Mouse (Mus musculus) cerebellum, adult 2 months (tissue): ENCODE measurements around the gene Adamtsl4. TPM values are rescaled to one million over a fixed set of nuclear protein-coding genes. Genes with fewer than 3 reads are reported as not detected.

Experiments used
- DNase-seq, 2 experiments: peaks; one replicate each; pipeline ENCODE4 v3.0.0; 2021
- H3K27ac ChIP-seq: fragments of 200-500 bp; 2 replicates; pipeline ENCODE4 v1.5.1; 2012; ENCODE audit warnings: low read length, control low read depth, inconsistent platforms; ENCODE audit not compliant: insufficient read depth
- H3K27me3 ChIP-seq: fragments of 200-500 bp; 2 replicates; pipeline ENCODE4 v1.6.1; 2012; ENCODE audit warnings: inconsistent platforms, mild to moderate bottlenecking, low read length, moderate library complexity; ENCODE audit not compliant: control insufficient read depth, insufficient read depth
- H3K4me1 ChIP-seq: fragments of 200-500 bp; 2 replicates; pipeline ENCODE4 v1.6.1; 2011; ENCODE audit warnings: low read length; ENCODE audit not compliant: control insufficient read depth, insufficient read depth
- H3K4me3 ChIP-seq: fragments of 200-500 bp; replicated peaks from 2 replicates; pipeline ENCODE3; 2011; ENCODE audit warnings: mild to moderate bottlenecking, low read depth, low read length, control low read depth; ENCODE audit not compliant: insufficient read depth
- CTCF ChIP-seq: fragments of 200-500 bp; IDR thresholded peaks from 2 replicates; pipeline ENCODE4 v1.5.1; 2011; ENCODE audit warnings: low read depth, mild to moderate bottlenecking, control low read depth, low read length, moderate library complexity, borderline replicate concordance; ENCODE audit not compliant: insufficient read depth
- POLR2A ChIP-seq: fragments of 200-500 bp; IDR thresholded peaks from 2 replicates; pipeline ENCODE4 v1.6.1; 2011; ENCODE audit warnings: low read length, control low read depth, borderline replicate concordance; ENCODE audit not compliant: insufficient read depth
- WGBS: fragments of 180-500 bp; shearing (Covaris S2); methylation state at CpG from one replicate; pipeline ENCODE4 v1.1.7; 2018; 5-methylcytosine and 5-hydroxymethylcytosine counted together
- polyA plus RNA-seq: library from polyadenylated mRNA; depleted of rRNA; stranded (reverse); fragments of >200 nt; gene quantifications from 2 replicates; pipeline ENCODE4 v1.2.3, GENCODE M21; 2012

The Adamtsl4 gene
- polyA plus RNA-seq, 1 experiment, result 15.9 TPM

GRCm38 (mm10) chr3:95707497-95707896 is 19.8 kb upstream of the Adamtsl4 start:
- no peak for DNase-seq
- H3K27me3 ChIP-seq, result no peaks in the 10 kb centered on the region
- no peak for TF ChIP-seq POLR2A
- TF ChIP-seq CTCF, result no peak
- H3K4me1 ChIP-seq, result no peaks in the 10 kb centered on the region
- no peak overlapping the region for H3K27ac ChIP-seq
- H3K4me3 ChIP-seq, result no peak overlapping the region
- 92% methylated on average over 7 of the region's 7 CpGs for WGBS

GRCm38 (mm10) chr3:95706273-95706672 is 18.6 kb upstream of the Adamtsl4 start:
- no peak for DNase-seq
- Histone ChIP-seq H3K4me3 (no peak overlapping the region), H3K27me3 (no peaks in the 10 kb centered on the region), H3K27ac (no peak overlapping the region), H3K4me1 (no peaks in the 10 kb centered on the region)
- WGBS, result 80% methylated on average over 4 of the region's 4 CpGs
- TF ChIP-seq CTCF, result no peak
- no peak for TF ChIP-seq POLR2A

GRCm38 (mm10) chr3:95704612-95705011 is 16.9 kb upstream of the Adamtsl4 start:
- no peaks in the 10 kb centered on the region for H3K27me3 ChIP-seq
- TF ChIP-seq POLR2A (no peak), CTCF (no peak)
- peaks cover 9% of the 10 kb centered on the region for H3K4me1 ChIP-seq
- WGBS, result 91% methylated on average over 4 of the region's 4 CpGs
- H3K4me3 ChIP-seq, result no peak overlapping the region
- no peak for DNase-seq
- H3K27ac ChIP-seq, result no peak overlapping the region

- H3K4me1 ChIP-seq, result peaks cover 9% of the 10 kb centered on the region
- no peak overlapping the region for H3K4me3 ChIP-seq
- 93% methylated on average over 3 of the region's 3 CpGs for WGBS
- TF ChIP-seq POLR2A (no peak), CTCF (no peak)
- no peak overlapping the region for H3K27ac ChIP-seq
- H3K27me3 ChIP-seq, result no peaks in the 10 kb centered on the region
- no peak for DNase-seq
These were observed 15.6 kb upstream of the Adamtsl4 start for GRCm38 (mm10) chr3:95703276-95703675.

- Histone ChIP-seq H3K4me3 (peak overlapping the region; percentile 24), H3K27ac (no peak overlapping the region), H3K27me3 (no peaks in the 10 kb centered on the region), H3K4me1 (peaks cover 9% of the 10 kb centered on the region)
- DNase-seq, result peak; percentile 55 to 66
- 18% methylated on average over 24 of the region's 24 CpGs for WGBS
- no peak for TF ChIP-seq POLR2A
- TF ChIP-seq CTCF, result no peak; the same call in 1 of the 2 replicates
These were observed 14.3 kb upstream of the Adamtsl4 start for GRCm38 (mm10) chr3:95701877-95702540.

- no peak overlapping the region for H3K27ac ChIP-seq
These were observed 13.4 kb upstream of the Adamtsl4 start for GRCm38 (mm10) chr3:95701085-95701484.

GRCm38 (mm10) chr3:95700233-95700681 is 12.5 kb upstream of the Adamtsl4 start:
- no peak for TF ChIP-seq POLR2A
- TF ChIP-seq CTCF, result no peak
- Histone ChIP-seq H3K4me3 (no peak overlapping the region), H3K27ac (no peak overlapping the region; the same call in 1 of the 2 replicates), H3K27me3 (no peaks in the 10 kb centered on the region), H3K4me1 (peaks cover 9% of the 10 kb centered on the region)
- WGBS, result 12% methylated on average over 6 of the region's 6 CpGs
- peak; percentile 74 to 81 for DNase-seq

More at GRCm38 (mm10) chr3:95701085-95701484, 13.4 kb upstream of the Adamtsl4 start:
- Histone ChIP-seq H3K4me1 (peaks cover 9% of the 10 kb centered on the region), H3K4me3 (no peak overlapping the region), H3K27me3 (no peaks in the 10 kb centered on the region)
- 89% methylated on average over 2 of the region's 2 CpGs for WGBS
- TF ChIP-seq CTCF (no peak), POLR2A (no peak)
- DNase-seq, result no peak

- Histone ChIP-seq H3K27me3 (no peaks in the 10 kb centered on the region), H3K27ac (no peak overlapping the region), H3K4me1 (peaks cover 9% of the 10 kb centered on the region), H3K4me3 (no peak overlapping the region)
- TF ChIP-seq POLR2A (no peak), CTCF (no peak)
- DNase-seq, result no peak
- 100% methylated on average over 4 of the region's 4 CpGs for WGBS
These were observed 10.6 kb upstream of the Adamtsl4 start for GRCm38 (mm10) chr3:95698286-95698685.
